In the genomic region with DNA sequence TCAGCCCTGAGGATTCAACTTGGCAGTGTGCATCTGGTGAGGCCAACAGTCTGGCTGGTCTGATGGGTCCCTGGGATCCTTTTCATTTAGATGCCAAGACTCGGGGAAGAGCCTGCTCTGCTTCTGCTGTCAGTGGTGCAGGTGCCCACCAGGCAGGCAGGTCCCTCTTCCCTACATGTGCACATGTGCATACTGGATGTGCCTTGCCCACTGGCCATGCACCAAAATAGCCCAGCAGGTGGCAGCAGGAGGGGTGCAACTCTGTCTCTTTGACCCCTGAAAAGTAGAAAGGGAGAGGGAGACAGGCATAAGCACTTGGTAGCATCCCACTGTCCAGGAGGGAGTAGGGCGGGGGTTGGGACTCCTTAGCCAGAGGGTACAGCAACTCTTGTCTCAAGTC, we compare ENCODE assay signal across 9 mouse cellular contexts.
DNase-seq lines count a peak whose midpoint lies in the region; ATAC-seq and TF ChIP-seq lines count a peak whose summit lies in the region.
"Had no signal": no experiment of that assay in that cellular context is flagged by ENCODE, and none has a peak within 500 bp of the region (broad histone marks: within the 10 kb centered on the region; RNA-seq: fewer than 3 reads in every experiment).

No protein-coding gene starts in this region.

- H3K36me3 ChIP-seq in hindbrain, postnatal 0 days (ENCODE audit: insufficient read depth, low read length): no peaks in the 10 kb centered on the region
- H3K36me3 ChIP-seq in hindbrain, embryonic 16.5 days (ENCODE audit: control insufficient read depth, insufficient read depth, low read length): no peaks in the 10 kb centered on the region
- no peaks in the 10 kb centered on the region for H3K36me3 ChIP-seq in thymus, adult 2 months (ENCODE audit: control insufficient read depth, insufficient read depth, low read length)
- no peaks in the 10 kb centered on the region for H3K36me3 ChIP-seq in midbrain, embryonic 10.5 days

- TF ChIP-seq POLR2A in thymus, adult 2 months (IDR thresholded peaks at IDR 0.05; ENCODE audit: control insufficient read depth, extremely low read depth, insufficient read depth, low read length, poor library complexity): no peak

- no peaks in the 10 kb centered on the region for H3K4me1 ChIP-seq in hindbrain, postnatal 0 days (ENCODE audit: insufficient read depth, low read length)
- no peaks in the 10 kb centered on the region for H3K4me1 ChIP-seq in hindbrain, embryonic 16.5 days (ENCODE audit: control insufficient read depth, insufficient read depth, low read depth, low read length)
- H3K4me1 ChIP-seq in thymus, adult 2 months (replicated peaks; ENCODE audit: control insufficient read depth, insufficient read depth, low read length): no peaks in the 10 kb centered on the region
- no peaks in the 10 kb centered on the region for H3K4me1 ChIP-seq in midbrain, embryonic 10.5 days

- no peak overlapping the region for H3K4me2 ChIP-seq in hindbrain, postnatal 0 days (ENCODE audit: low read depth, low read length)
- no peak overlapping the region for H3K4me2 ChIP-seq in hindbrain, embryonic 16.5 days (ENCODE audit: low read length)

- WGBS in hindbrain, postnatal 0 days: 72% methylated on average over 2 of the region's 2 CpGs
- 80% methylated on average over 2 of the region's 2 CpGs for WGBS in hindbrain, embryonic 16.5 days
- 89% methylated on average over 2 of the region's 2 CpGs for WGBS in thymus, adult 2 months
- WGBS in midbrain, embryonic 10.5 days: 82% methylated on average over 2 of the region's 2 CpGs

- no peak; the same call in 1 of the 2 replicates for TF ChIP-seq CTCF in hindbrain, postnatal 0 days (IDR thresholded peaks at IDR 0.05; ENCODE audit: low read depth)
- TF ChIP-seq CTCF in thymus, adult 2 months (IDR thresholded peaks at IDR 0.05; ENCODE audit: borderline replicate concordance, control insufficient read depth, extremely low read depth, insufficient read depth, low read length, poor library complexity): no peak

- no peak overlapping the region for H3K4me3 ChIP-seq in hindbrain, postnatal 0 days (ENCODE audit: low read length)
- no peak overlapping the region for H3K4me3 ChIP-seq in hindbrain, embryonic 16.5 days (ENCODE audit: low read length)
- no peak overlapping the region for H3K4me3 ChIP-seq in thymus, adult 2 months (ENCODE audit: control insufficient read depth, insufficient read depth, low read length)
- H3K4me3 ChIP-seq in midbrain, embryonic 10.5 days: no peak overlapping the region

- H3K27me3 ChIP-seq in hindbrain, postnatal 0 days (ENCODE audit: insufficient read depth, low read length): no peaks in the 10 kb centered on the region
- H3K27me3 ChIP-seq in hindbrain, embryonic 16.5 days (replicated peaks; ENCODE audit: control insufficient read depth, insufficient read depth, low read length): no peaks in the 10 kb centered on the region
- no peaks in the 10 kb centered on the region for H3K27me3 ChIP-seq in thymus, adult 2 months (ENCODE audit: control insufficient read depth, insufficient read depth, low read length)
- H3K27me3 ChIP-seq in midbrain, embryonic 10.5 days (ENCODE audit: low read depth, poor library complexity, severe bottlenecking): no peaks in the 10 kb centered on the region

- H3K9ac ChIP-seq in hindbrain, postnatal 0 days (replicated peaks; ENCODE audit: low read length): no peak overlapping the region
- no peak overlapping the region for H3K9ac ChIP-seq in hindbrain, embryonic 16.5 days (ENCODE audit: low read depth, low read length)

- no peak overlapping the region for H3K27ac ChIP-seq in hindbrain, postnatal 0 days
- H3K27ac ChIP-seq in hindbrain, embryonic 16.5 days (ENCODE audit: low read depth, low read length): no peak overlapping the region
- no peak overlapping the region for H3K27ac ChIP-seq in thymus, adult 2 months (ENCODE audit: control insufficient read depth, insufficient read depth, low read length)
- H3K27ac ChIP-seq in midbrain, embryonic 10.5 days (replicated peaks): no peak overlapping the region
- H3K27ac ChIP-seq: macrophage had no signal

- no peak for DNase-seq in hindbrain, postnatal 0 days (ENCODE audit: low spot score)
- DNase-seq in thymus, adult 2 months: peak; percentile 13
- no peak for DNase-seq in thymus, adult 18-20 months
- peak; percentile 11 to 20 for DNase-seq in lung, postnatal 4 days
- no peak for DNase-seq in urinary bladder, adult 2 months (ENCODE audit: low spot score)
- no peak for DNase-seq in midbrain, embryonic 10.5 days (ENCODE audit: low spot score)
- DNase-seq: cerebellum, adult 9-10 months had no signal

- peak; percentile 40; the same call in 1 of the 2 replicates for ATAC-seq in hindbrain, postnatal 0 days
- no peak for ATAC-seq in hindbrain, embryonic 16.5 days

- no peaks in the 10 kb centered on the region for H3K9me3 ChIP-seq in hindbrain, postnatal 0 days (ENCODE audit: low read length)
- H3K9me3 ChIP-seq in hindbrain, embryonic 16.5 days (ENCODE audit: control insufficient read depth, low read length): no peaks in the 10 kb centered on the region
- H3K9me3 ChIP-seq in midbrain, embryonic 10.5 days (replicated peaks): no peaks in the 10 kb centered on the region

Comparison
In these comparisons a context has a peak if more than half of its experiments do, and no peak if none do; other contexts are left out.
1. DNase-seq: peak in thymus, adult 2 months (single experiment) and lung, postnatal 4 days (2 of 2); none in hindbrain, postnatal 0 days (single experiment), thymus, adult 18-20 months (0 of 2), urinary bladder, adult 2 months (single experiment) and midbrain, embryonic 10.5 days (single experiment).